Mouse (Mus musculus): ENCODE data around the gene Fgf13.

- TF ChIP-seq CTCF (IDR thresholded peaks at IDR 0.05; ENCODE audit: low read depth, low read length) (no peak), POLR2A (IDR thresholded peaks at IDR 0.05; ENCODE audit: borderline replicate concordance, low read depth, low read length) (no peak)
Observed at GRCm38 (mm10) chrX:59113187-59113586, 454.7 kb downstream of the Fgf13 start.

Data from bone marrow macrophage, adult 2 months (primary cell).